Mouse (Mus musculus): ENCODE results near the gene Syp. TPM values are rescaled to one million over a fixed set of nuclear protein-coding genes. Genes with fewer than 3 reads are reported as not detected.

Syp gene
- total RNA-seq (2021), result 10 to 100 TPM; 77.4 to 93.2 TPM
- long read RNA-seq, experiment 1, transcript Syp-201 (7 exons, 2,591 nt), result major isoform, 45 of 80 reads
- long read RNA-seq, experiment 1, partial matches to known transcripts, result 28 of 80 reads
- long read RNA-seq, experiment 1, other reads (novel, unspliced or antisense), result 7 of 80 reads
- long read RNA-seq, experiment 2, transcript Syp-201 (7 exons, 2,591 nt), result major isoform, 39 of 66 reads
- long read RNA-seq, experiment 2, partial matches to known transcripts, result 22 of 66 reads
- long read RNA-seq, experiment 2, other reads (novel, unspliced or antisense), result 5 of 66 reads

- peak; percentile 65 to 67 for DNase-seq (ENCODE audit: low spot score in 2 of 2)
Measured at GRCm38 (mm10) chrX:7638401-7639091, at the start of gene Syp. Gene Syp (plus strand): TSS chrX:7638471.

GRCm38 (mm10) chrX:7595371-7595770 lies 42.9 kb upstream of the Syp start:
- DNase-seq (ENCODE audit: low spot score in 2 of 2), result no peak

GRCm38 (mm10) chrX:7604004-7604403 lies 34.3 kb upstream of the Syp start:
- no peak for DNase-seq (ENCODE audit: low spot score in 2 of 2)

- DNase-seq (ENCODE audit: low spot score in 2 of 2), result peak; percentile 24 to 38
Measured at GRCm38 (mm10) chrX:7604879-7605574, 33.2 kb upstream of the Syp start, which contains the start of gene Ccdc22. Gene Ccdc22 (minus strand): TSS chrX:7605517.

GRCm38 (mm10) chrX:7605575-7605941 lies 32.7 kb upstream of the Syp start:
- DNase-seq (ENCODE audit: low spot score in 2 of 2), result no peak

GRCm38 (mm10) chrX:7606783-7607182 lies 31.5 kb upstream of the Syp start, which contains the start of gene Cacna1f:
Gene Cacna1f (plus strand): TSS chrX:7607083.
- DNase-seq (ENCODE audit: low spot score in 2 of 2), result no peak

- DNase-seq (ENCODE audit: low spot score in 2 of 2), result no peak
Measured at GRCm38 (mm10) chrX:7610035-7610434, 28.2 kb upstream of the Syp start.

- DNase-seq (ENCODE audit: low spot score in 2 of 2), result no peak
Measured at GRCm38 (mm10) chrX:7610536-7611258, 27.6 kb upstream of the Syp start.

- no peak for DNase-seq (ENCODE audit: low spot score in 2 of 2)
Measured at GRCm38 (mm10) chrX:7617889-7618551, 20.3 kb upstream of the Syp start.

GRCm38 (mm10) chrX:7632560-7632959 lies 5.7 kb upstream of the Syp start:
- DNase-seq (ENCODE audit: low spot score in 2 of 2), result no peak

GRCm38 (mm10) chrX:7635101-7635500 lies 3.2 kb upstream of the Syp start:
- DNase-seq (ENCODE audit: low spot score in 2 of 2), result no peak

GRCm38 (mm10) chrX:7639536-7640325 lies 1.5 kb downstream of the Syp start:
- DNase-seq (ENCODE audit: low spot score in 2 of 2), result no peak

- no peak for DNase-seq (ENCODE audit: low spot score in 2 of 2)
Measured at GRCm38 (mm10) chrX:7640785-7641184, 2.5 kb downstream of the Syp start.

GRCm38 (mm10) chrX:7645349-7645748 lies 7.1 kb downstream of the Syp start:
- peak; percentile 59 to 61 for DNase-seq (ENCODE audit: low spot score in 2 of 2)

GRCm38 (mm10) chrX:7648671-7649304 lies 10.5 kb downstream of the Syp start:
- DNase-seq (ENCODE audit: low spot score in 2 of 2), result peak in 1 of 2 experiments; percentile 57

GRCm38 (mm10) chrX:7657221-7657639 lies 19.0 kb downstream of the Syp start, which contains the start of gene Prickle3:
Gene Prickle3 (plus strand): TSS chrX:7657260.
- DNase-seq (ENCODE audit: low spot score in 2 of 2), result peak in 1 of 2 experiments; percentile 20

GRCm38 (mm10) chrX:7658031-7658784 lies 19.9 kb downstream of the Syp start:
- no peak for DNase-seq (ENCODE audit: low spot score in 2 of 2)

GRCm38 (mm10) chrX:7658785-7659589 lies 20.7 kb downstream of the Syp start:
- no peak for DNase-seq (ENCODE audit: low spot score in 2 of 2)
